8 mouse cellular contexts compared by ENCODE assay signal in genomic region chr9:21409592-21410317, GRCm38 (mm10). TPM values are rescaled to one million over a fixed set of nuclear protein-coding genes. Genes with fewer than 3 reads are reported as not detected.
DNase-seq lines count a peak whose midpoint lies in the region; ATAC-seq and TF ChIP-seq lines count a peak whose summit lies in the region.

No protein-coding gene starts in this region.

- H3K27ac ChIP-seq in intestine, embryonic 15.5 days = no peak overlapping the region
- no peak overlapping the region for H3K27ac ChIP-seq in limb, embryonic 10.5 days

- H3K27me3 ChIP-seq in Patski = no peaks in the 10 kb centered on the region
- H3K27me3 ChIP-seq in intestine, embryonic 15.5 days (replicated peaks) = no peaks in the 10 kb centered on the region
- no peaks in the 10 kb centered on the region for H3K27me3 ChIP-seq in limb, embryonic 10.5 days (ENCODE audit: low read depth, poor library complexity, severe bottlenecking)
- no peaks in the 10 kb centered on the region for H3K27me3 ChIP-seq in myocyte (ENCODE audit: control insufficient read depth, insufficient read depth, insufficient read length)
- H3K27me3 ChIP-seq in splenic B cell, adult 2 months (ENCODE audit: control insufficient read depth, insufficient read depth, low read length, poor library complexity, severe bottlenecking) = no peaks in the 10 kb centered on the region

- no peaks in the 10 kb centered on the region for H3K9me3 ChIP-seq in intestine, embryonic 15.5 days
- H3K9me3 ChIP-seq in limb, embryonic 10.5 days (replicated peaks) = no peaks in the 10 kb centered on the region

- no peak for TF ChIP-seq CTCF in Patski (IDR thresholded peaks at IDR 0.05)

- POLR2A ChIA-PET in Patski (lab: Charles Lee) = interaction anchor here (0.6 to 0.9 kb wide), 3 partner anchors 48 to 204 kb away, joined by 6 to 7 read pairs (median 6); no protein-coding TSS in a partner anchor

- ATAC-seq in Patski = no peak
- 0 out of 2 replicates have a peak, but pooled peaks have one; percentile 8 for ATAC-seq in intestine, embryonic 15.5 days

- DNase-seq in 3134 (ENCODE audit: extremely low read depth, insufficient read length, low spot score) = peak; percentile 34
- DNase-seq in Patski (ENCODE audit: low read depth, low spot score) = peak; percentile 25
- DNase-seq in cerebellum, adult 9-11 months = peak; percentile 82
- DNase-seq in frontal cortex, postnatal 14 days (ENCODE audit: low spot score in 2 of 2) = peak; percentile 61 to 75
- peak; percentile 87 for DNase-seq in limb, embryonic 10.5 days (ENCODE audit: low spot score)
- DNase-seq in splenic B cell, adult 2 months (ENCODE audit: low read depth, low spot score) = peak; percentile 90

- CTCF ChIA-PET in Patski (lab: Charles Lee) = interaction anchor here (1.1 to 3.3 kb wide), 10 partner anchors 10 to 96 kb away, joined by 3 to 22 read pairs (median 6); partner anchors contain the start of gene Slc44a2

- peaks cover 15% of the 10 kb centered on the region for H3K4me1 ChIP-seq in intestine, embryonic 15.5 days (replicated peaks)
- peaks cover 11% of the 10 kb centered on the region for H3K4me1 ChIP-seq in limb, embryonic 10.5 days

- H3K4me2 ChIP-seq in intestine, embryonic 15.5 days (replicated peaks) = no peak overlapping the region
- no peak overlapping the region for H3K4me2 ChIP-seq in myocyte (ENCODE audit: low read depth)

- peaks cover 8% of the 10 kb centered on the region for H3K79me2 ChIP-seq in myocyte (ENCODE audit: control insufficient read depth, insufficient read depth)

- no peak for TF ChIP-seq POLR2A in myocyte (IDR thresholded peaks at IDR 0.05; ENCODE audit: insufficient read length, low read depth)

- in situ Hi-C loops in Patski (cut with MboI; ENCODE audit: low pct_unique_long_range_greater_than_20kb) = loop anchor here (5.0 kb wide), 2 partner anchors 42 to 97 kb away; partner anchors contain the start of genes Ap1m2 and Ilf3

- H3K9ac ChIP-seq in intestine, embryonic 15.5 days = no peak overlapping the region

- H3K36me3 ChIP-seq in intestine, embryonic 15.5 days = peaks cover 18% of the 10 kb centered on the region
- peaks cover 39% of the 10 kb centered on the region for H3K36me3 ChIP-seq in limb, embryonic 10.5 days
- H3K36me3 ChIP-seq in myocyte (ENCODE audit: control insufficient read depth, insufficient read depth) = peaks cover 9% of the 10 kb centered on the region
- H3K36me3 ChIP-seq in splenic B cell, adult 2 months (ENCODE audit: control insufficient read depth, insufficient read depth, low read length, poor library complexity, severe bottlenecking) = 0 out of 2 replicates have a peak, but pooled peaks cover 2% of the 10 kb centered on the region

- H3ac ChIP-seq in myocyte (ENCODE audit: control insufficient read depth, insufficient read length) = no peak overlapping the region

- 35% methylated on average over 9 of the region's 9 CpGs for WGBS in intestine, embryonic 15.5 days
- WGBS in limb, embryonic 10.5 days = 33% methylated on average over 9 of the region's 9 CpGs

- no peak overlapping the region for H3K4me3 ChIP-seq in intestine, embryonic 15.5 days (replicated peaks)
- no peak overlapping the region for H3K4me3 ChIP-seq in limb, embryonic 10.5 days
- no peak overlapping the region for H3K4me3 ChIP-seq in myocyte

TF ChIP-seq in myocyte, 11 proteins besides CTCF, POLR2A, EP300 and RAD21:
- no peak for TF ChIP-seq POLR2AphosphoS2 (IDR thresholded peaks at IDR 0.05; ENCODE audit: insufficient read length, low read depth)
- no peak for TF ChIP-seq MYOG (IDR thresholded peaks at IDR 0.05; ENCODE audit: control insufficient read depth in 1 of 3, insufficient read depth in 1 of 3, insufficient read length in 2 of 3, low read depth in 2 of 3)
- TF ChIP-seq USF1 (IDR thresholded peaks at IDR 0.05; ENCODE audit: low read depth) = peak; percentile 73

RNA-seq across cellular contexts. Expression of gene Qtrt1, which starts 1.9 kb away (rescaled TPM):
- polyA plus RNA-seq in Patski (2021) (30.2 TPM), myocyte (2012; fragmentation: generic; extraction: Trizol) (55.3 TPM)
- 57.0 and 60.5 TPM in 2 replicates for polyA plus RNA-seq in intestine, embryonic 15.5 days (2015; fragmentation: Nextera tagmentation; extraction: Ambion mirVana)
- polyA plus RNA-seq in limb, embryonic 10.5 days (2016; fragmentation: Nextera tagmentation; extraction: Ambion mirVana) = 66.2 and 79.0 TPM in 2 replicates

RNA-seq across cellular contexts. Expression of gene Dnm2, which starts 15.0 kb away (rescaled TPM):
- polyA plus RNA-seq in Patski (2021) = 75.2 TPM
- 70.6 and 75.7 TPM in 2 replicates for polyA plus RNA-seq in intestine, embryonic 15.5 days (2015; fragmentation: Nextera tagmentation; extraction: Ambion mirVana)
- polyA plus RNA-seq in limb, embryonic 10.5 days (2016; fragmentation: Nextera tagmentation; extraction: Ambion mirVana) = 71.7 and 79.7 TPM in 2 replicates
- 157 TPM for polyA plus RNA-seq in myocyte (2012; fragmentation: generic; extraction: Trizol)

RNA-seq across cellular contexts. Expression of gene Ilf3, which starts 42.1 kb away (rescaled TPM):
- polyA plus RNA-seq in Patski (2021) (110 TPM), myocyte (2012; fragmentation: generic; extraction: Trizol) (56.6 TPM)
- polyA plus RNA-seq in intestine, embryonic 15.5 days (2015; fragmentation: Nextera tagmentation; extraction: Ambion mirVana) = 143 and 150 TPM in 2 replicates
- polyA plus RNA-seq in limb, embryonic 10.5 days (2016; fragmentation: Nextera tagmentation; extraction: Ambion mirVana) = 320 and 362 TPM in 2 replicates

Comparison
In these comparisons a context has a peak if more than half of its experiments do, and no peak if none do; other contexts are left out.
1. DNase-seq: peak in every context shown above with its lines; median percentile 90 in splenic B cell, adult 2 months; 87 in limb, embryonic 10.5 days; 82 in cerebellum, adult 9-11 months; 68 in frontal cortex, postnatal 14 days; 34 in 3134; 25 in Patski.